Mouse (Mus musculus) midbrain, embryonic 12.5 days (tissue): ENCODE measurements around the gene Rassf7. TPM values are rescaled to one million over a fixed set of nuclear protein-coding genes. Genes with fewer than 3 reads are reported as not detected.

Source experiments
- ATAC-seq: fragments of 200-750 bp; cut with Nextera tagmentation; 2 replicates; pipeline ENCODE4 v1.8.0; 2017; ENCODE audit warnings: low read depth, moderate TSS enrichment, moderate library complexity; ENCODE audit not compliant: low FRiP score
- H3K27ac ChIP-seq: fragments of 300-500 bp; sonication (generic); replicated peaks from 2 replicates; pipeline ENCODE4 v1.5.1; 2016; ENCODE audit warnings: mild to moderate bottlenecking
- H3K27me3 ChIP-seq: fragments of 300-500 bp; sonication (generic); 2 replicates; pipeline ENCODE4 v1.6.1; 2016; ENCODE audit warnings: mild to moderate bottlenecking
- H3K36me3 ChIP-seq: fragments of 300-500 bp; sonication (generic); 2 replicates; pipeline ENCODE4 v1.6.1; 2016
- H3K4me1 ChIP-seq: fragments of 300-500 bp; sonication (generic); 2 replicates; pipeline ENCODE4 v1.6.1; 2016
- H3K4me2 ChIP-seq: fragments of 300-500 bp; sonication (generic); replicated peaks from 2 replicates; pipeline ENCODE4 v1.6.1; 2016; ENCODE audit warnings: mild to moderate bottlenecking, moderate library complexity
- H3K4me3 ChIP-seq: fragments of 300-500 bp; sonication (generic); 2 replicates; pipeline ENCODE4 v1.5.1; 2016; ENCODE audit warnings: mild to moderate bottlenecking
- H3K9ac ChIP-seq: fragments of 300-500 bp; sonication (generic); replicated peaks from 2 replicates; pipeline ENCODE4 v1.6.1; 2016; ENCODE audit warnings: mild to moderate bottlenecking, moderate library complexity
- H3K9me3 ChIP-seq: fragments of 300-500 bp; sonication (generic); 2 replicates; pipeline ENCODE4 v1.6.1; 2016; ENCODE audit warnings: mild to moderate bottlenecking
- WGBS: fragments of 180-500 bp; shearing (Covaris S2); methylation state at CpG from one replicate; pipeline ENCODE4 v1.1.7; 2016; 5-methylcytosine and 5-hydroxymethylcytosine counted together
- polyA plus RNA-seq: library from polyadenylated mRNA; unstranded; fragments of >200 nt; fragmentation: Nextera tagmentation; extraction: Ambion mirVana; gene quantifications from 2 replicates; pipeline ENCODE4 v1.2.1, GENCODE M21; 2016

The Rassf7 gene
- 40.1 and 40.6 TPM in 2 replicates for polyA plus RNA-seq

DNA sequence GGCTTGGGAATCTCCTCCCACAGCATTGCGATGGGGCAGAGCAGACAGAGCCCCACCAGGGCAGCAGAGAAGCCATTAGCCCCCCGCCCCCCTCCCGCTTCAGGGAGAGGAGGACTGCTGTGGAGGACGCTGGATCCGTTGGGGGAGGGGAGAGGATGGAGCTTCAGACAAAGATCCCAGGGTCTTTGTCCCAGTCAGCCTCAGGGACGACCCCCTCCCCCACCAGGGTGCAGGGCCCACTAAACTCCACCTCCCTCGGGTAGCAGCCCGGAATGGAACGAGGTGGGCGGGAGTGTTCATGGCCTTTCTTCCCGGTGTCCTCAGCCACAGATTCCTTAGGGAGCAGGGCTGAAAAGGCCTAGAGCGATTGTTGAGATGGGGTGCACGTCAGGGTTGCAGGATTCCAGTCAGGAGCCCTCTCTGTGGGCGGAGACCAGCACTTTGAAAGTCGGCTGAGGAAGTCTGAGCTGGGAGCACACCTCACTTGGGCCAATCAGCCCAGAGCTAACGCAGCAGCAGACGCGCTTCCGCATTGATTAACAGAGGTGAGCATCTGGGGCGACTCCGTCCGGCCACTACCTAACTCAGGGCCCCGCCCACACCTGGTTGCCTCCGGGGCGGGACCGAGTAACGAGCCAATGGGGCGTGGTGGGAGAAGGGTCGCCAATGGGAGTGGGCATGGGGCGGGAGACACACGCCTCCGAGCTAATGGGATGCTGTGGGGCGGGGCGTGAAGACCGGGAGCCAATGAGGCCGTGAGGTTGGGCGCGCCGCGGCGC, at the start of gene Rassf7:
TSS of gene Rassf7 (plus strand) at position 760 of the 779 bp plus-strand sequence.
- peak within 1 kb of the TSS; percentile 62 for H3K4me3 ChIP-seq
- no peaks in the 10 kb centered on the region for H3K27me3 ChIP-seq
- H3K4me1 ChIP-seq, result peaks cover 25% of the 10 kb centered on the region
- H3K4me2 ChIP-seq, result peak within 1 kb of the TSS; percentile 97
- under 1% methylated on average over 41 of the region's 41 CpGs for WGBS
- peaks cover 29% of the 10 kb centered on the region for H3K36me3 ChIP-seq
- H3K27ac ChIP-seq, result peak within 1 kb of the TSS; percentile 94
- peak; percentile 96 for ATAC-seq
- H3K9me3 ChIP-seq, result no peaks in the 10 kb centered on the region
- peak within 1 kb of the TSS; percentile 79 for H3K9ac ChIP-seq

DNA sequence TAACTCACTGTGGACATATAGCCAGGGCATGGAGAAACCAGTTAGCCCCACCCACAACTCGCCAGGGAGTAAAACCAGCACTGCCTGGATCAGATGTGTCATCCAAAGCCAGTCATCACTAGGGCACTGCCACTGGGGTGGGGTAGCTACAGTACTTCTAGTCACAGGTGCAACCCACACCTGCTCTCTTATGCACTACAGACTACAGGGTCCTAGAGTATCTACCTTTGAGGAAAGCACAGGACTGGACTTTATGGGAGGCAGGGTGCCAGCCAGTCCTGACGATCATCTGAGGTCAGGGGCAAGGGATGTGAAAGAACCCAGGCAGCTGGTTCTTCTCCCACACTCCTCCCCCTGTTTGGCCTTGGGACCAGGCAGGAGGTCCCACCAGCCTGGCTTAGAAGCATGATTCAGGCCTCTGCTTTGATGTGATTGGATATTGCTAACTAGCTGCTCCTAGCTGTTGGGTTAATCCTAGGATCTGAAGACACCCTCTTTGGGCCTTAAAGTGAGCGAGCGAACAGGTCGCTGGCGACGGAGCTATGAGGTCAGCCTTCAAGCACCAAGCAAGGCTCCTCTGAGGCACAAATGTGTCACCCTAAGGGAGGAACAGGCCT, 47.7 kb upstream of the Rassf7 start:
- H3K27me3 ChIP-seq, result no peaks in the 10 kb centered on the region
- H3K4me3 ChIP-seq, result peak overlapping the region; percentile 19
- ATAC-seq, result no peak
- H3K27ac ChIP-seq, result no peak overlapping the region
- WGBS, result 18% methylated on average over 7 of the region's 7 CpGs
- H3K9me3 ChIP-seq, result no peaks in the 10 kb centered on the region
- H3K36me3 ChIP-seq, result peaks cover 16% of the 10 kb centered on the region; the same call in 1 of the 2 replicates
- peak overlapping the region; percentile 35 for H3K9ac ChIP-seq
- peaks cover 17% of the 10 kb centered on the region for H3K4me1 ChIP-seq
- peak overlapping the region; percentile 48 for H3K4me2 ChIP-seq

DNA sequence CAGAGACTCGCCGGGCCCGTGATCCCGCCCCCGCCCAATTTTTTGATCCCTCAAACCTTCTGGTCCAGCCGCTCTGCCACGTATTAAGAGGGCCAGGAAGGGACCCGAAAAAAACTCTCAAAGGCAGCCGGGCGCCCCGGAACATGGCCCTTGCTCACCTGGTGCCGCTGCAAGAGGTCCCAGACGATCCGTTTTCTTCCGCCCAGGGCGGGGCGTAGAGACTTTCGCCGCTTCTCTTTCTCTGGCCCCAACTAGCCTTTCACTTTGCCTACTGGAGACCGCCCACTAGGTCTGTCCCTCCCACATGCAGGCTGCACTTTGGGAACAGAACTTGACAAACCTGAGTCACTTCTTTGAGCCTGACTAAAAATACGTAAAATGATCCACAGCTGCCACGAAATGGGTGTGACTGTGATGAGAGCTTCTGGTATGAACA, 47.1 kb upstream of the Rassf7 start:
- Histone ChIP-seq H3K27ac (no peak overlapping the region), H3K4me1 (peaks cover 22% of the 10 kb centered on the region)

DNA sequence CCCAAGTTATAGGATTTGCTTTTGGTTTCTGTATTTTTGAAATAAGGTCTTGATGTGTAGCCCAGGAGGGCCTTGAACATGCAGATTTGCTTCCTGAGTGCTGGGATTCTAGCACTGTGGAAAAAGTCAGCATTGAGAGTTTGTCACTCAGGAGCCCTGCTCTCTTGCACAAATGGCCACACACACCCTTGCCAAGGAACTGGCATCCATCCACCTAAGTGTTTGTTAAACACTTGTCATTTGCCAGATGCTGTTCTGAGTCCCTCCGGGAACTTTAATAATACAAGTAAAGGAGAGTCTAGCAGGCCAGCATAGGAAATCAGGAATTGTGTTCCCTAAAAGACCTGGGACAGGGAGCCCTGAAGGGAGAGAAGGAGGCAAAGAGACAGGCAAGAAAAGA, 46.4 kb upstream of the Rassf7 start:
- ATAC-seq, result no peak
- H3K27ac ChIP-seq, result no peak overlapping the region
- H3K27me3 ChIP-seq, result no peaks in the 10 kb centered on the region
- 92% methylated on average over 1 of the region's 1 CpGs for WGBS
- 0 out of 2 replicates have a peak, but pooled peaks cover 3% of the 10 kb centered on the region for H3K36me3 ChIP-seq
- H3K4me1 ChIP-seq, result peaks cover 22% of the 10 kb centered on the region
- no peak overlapping the region for H3K4me3 ChIP-seq
- H3K9me3 ChIP-seq, result no peaks in the 10 kb centered on the region
- H3K9ac ChIP-seq, result no peak overlapping the region
- H3K4me2 ChIP-seq, result no peak overlapping the region

More for the DNA sequence above, 47.1 kb upstream of the Rassf7 start:
- no peaks in the 10 kb centered on the region for H3K27me3 ChIP-seq
- peak overlapping the region; percentile 35 for H3K9ac ChIP-seq
- H3K36me3 ChIP-seq, result peaks cover 11% of the 10 kb centered on the region; the same call in 1 of the 2 replicates
- H3K4me2 ChIP-seq, result peak overlapping the region; percentile 48
- no peaks in the 10 kb centered on the region for H3K9me3 ChIP-seq
- peak overlapping the region; percentile 19 for H3K4me3 ChIP-seq
- WGBS, result 3% methylated on average over 22 of the region's 22 CpGs
- no peak for ATAC-seq

DNA sequence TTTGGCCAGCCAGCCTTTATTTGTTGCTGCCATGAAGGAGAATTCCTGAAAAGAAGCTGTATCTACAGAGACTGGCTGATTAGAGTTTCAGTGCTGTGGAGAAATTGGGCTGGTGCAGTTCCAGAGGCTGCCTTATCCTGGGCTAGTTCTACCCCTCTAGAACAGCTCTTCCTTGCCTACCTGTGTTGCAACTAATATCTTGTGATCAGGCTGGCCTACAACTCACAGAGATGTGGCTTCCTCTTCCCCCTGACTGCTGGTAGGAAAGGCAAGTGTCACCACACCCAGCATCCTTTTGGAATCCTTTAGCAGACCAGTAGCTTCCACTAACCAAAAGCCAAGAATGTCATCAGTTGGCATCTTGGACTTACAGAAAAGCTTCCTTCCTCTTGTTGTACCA, 45.8 kb upstream of the Rassf7 start:
- H3K9me3 ChIP-seq, result no peaks in the 10 kb centered on the region
- no peaks in the 10 kb centered on the region for H3K36me3 ChIP-seq
- H3K27ac ChIP-seq, result no peak overlapping the region
- H3K4me1 ChIP-seq, result peaks cover 22% of the 10 kb centered on the region
- no peaks in the 10 kb centered on the region for H3K27me3 ChIP-seq
- ATAC-seq, result no peak
- H3K4me2 ChIP-seq, result no peak overlapping the region
- H3K9ac ChIP-seq, result no peak overlapping the region
- no peak overlapping the region for H3K4me3 ChIP-seq

DNA sequence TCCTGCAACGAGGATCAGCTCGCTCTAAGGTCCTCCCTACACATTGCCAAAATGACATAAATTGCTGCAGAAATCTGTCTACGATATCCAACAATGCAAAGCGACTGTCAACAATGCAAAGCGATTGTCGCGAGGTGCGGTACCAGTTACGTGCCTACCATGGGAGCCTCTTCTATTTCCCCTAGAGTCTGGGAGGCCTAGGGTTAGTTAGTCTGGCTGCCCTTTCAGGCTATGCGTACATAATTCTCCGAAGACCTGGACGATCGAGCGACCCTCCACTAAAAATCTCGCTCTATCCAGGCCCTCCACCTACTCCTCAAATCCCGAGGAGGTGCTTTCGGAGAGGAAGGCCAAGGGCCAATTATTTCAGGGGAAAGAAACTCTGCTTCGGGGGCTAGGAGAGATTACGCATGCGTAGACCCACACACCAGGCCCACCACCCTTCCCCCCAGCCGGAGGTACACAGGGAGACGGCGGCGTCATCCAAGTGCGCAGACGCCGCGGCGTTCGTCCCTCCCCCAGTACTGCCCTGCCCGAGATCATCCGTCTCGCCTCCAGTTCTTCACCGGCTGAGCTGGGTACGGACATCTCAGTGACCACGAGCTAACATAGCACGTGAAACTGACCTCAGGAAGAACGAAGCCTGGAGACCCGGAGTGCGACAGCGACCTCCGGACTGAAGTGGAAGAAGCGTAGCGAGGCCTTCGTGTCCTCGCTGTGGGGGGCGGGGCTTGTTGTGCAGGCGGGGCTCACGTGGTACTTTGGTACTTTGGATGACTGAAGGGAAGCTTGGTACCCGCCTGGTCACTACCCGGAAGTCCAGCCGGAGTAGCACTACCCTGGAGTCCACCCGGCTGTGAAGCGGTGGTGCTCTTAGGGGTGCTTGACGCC, 43.3 kb upstream of the Rassf7 start, which contains the start of gene Rnh1:
TSS of gene Rnh1 (minus strand) at position 742 of the 891 bp plus-strand sequence.
- ATAC-seq, result peak; percentile 98

DNA sequence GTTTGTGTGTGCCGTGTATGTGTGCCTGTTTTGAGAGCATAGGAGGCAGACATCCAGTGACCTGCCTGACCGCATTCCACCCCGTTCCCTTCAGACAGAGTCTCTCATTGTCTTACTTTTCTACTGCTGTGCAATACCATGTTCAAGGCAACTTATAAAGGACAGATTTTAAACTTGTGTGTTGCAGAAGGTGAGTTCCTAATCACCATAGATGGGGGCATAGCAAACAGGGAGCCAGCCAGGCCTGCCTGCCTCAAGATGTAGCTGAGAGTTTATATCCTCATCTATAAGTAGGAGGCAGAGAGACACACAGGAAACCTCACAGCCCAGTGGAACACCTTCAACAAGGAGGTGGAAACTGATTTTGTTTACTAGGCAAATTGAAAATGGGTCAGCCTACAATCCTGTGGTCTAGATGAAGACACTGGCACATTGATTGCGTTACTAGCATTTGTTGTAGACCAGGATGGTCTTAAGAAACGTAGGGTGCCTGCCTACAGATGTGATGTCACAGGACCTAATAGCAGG, 42.3 kb upstream of the Rassf7 start:
- H3K4me3 ChIP-seq, result peak overlapping the region; percentile 53; the same call in 1 of the 2 replicates
- WGBS, result 93% methylated on average over 5 of the region's 5 CpGs
- no peak overlapping the region for H3K9ac ChIP-seq
- no peaks in the 10 kb centered on the region for H3K36me3 ChIP-seq
- no peak for ATAC-seq
- H3K9me3 ChIP-seq, result no peaks in the 10 kb centered on the region
- H3K4me1 ChIP-seq, result peaks cover 15% of the 10 kb centered on the region
- no peak overlapping the region for H3K27ac ChIP-seq
- peak overlapping the region; percentile 55 for H3K4me2 ChIP-seq
- 0 out of 2 replicates have a peak, but pooled peaks cover 4% of the 10 kb centered on the region for H3K27me3 ChIP-seq

More for the DNA sequence above, 43.3 kb upstream of the Rassf7 start, which contains the start of gene Rnh1:
- Histone ChIP-seq H3K27ac (peak within 1 kb of the TSS; percentile 92), H3K36me3 (no peaks in the 10 kb centered on the region), H3K9ac (peak within 1 kb of the TSS; percentile 62), H3K4me2 (peak within 1 kb of the TSS; percentile 55), H3K4me1 (peaks cover 22% of the 10 kb centered on the region), H3K4me3 (peak within 1 kb of the TSS; percentile 53), H3K27me3 (0 out of 2 replicates have a peak, but pooled peaks cover 4% of the 10 kb centered on the region), H3K9me3 (no peaks in the 10 kb centered on the region)
- WGBS, result 3% methylated on average over 55 of the region's 55 CpGs

DNA sequence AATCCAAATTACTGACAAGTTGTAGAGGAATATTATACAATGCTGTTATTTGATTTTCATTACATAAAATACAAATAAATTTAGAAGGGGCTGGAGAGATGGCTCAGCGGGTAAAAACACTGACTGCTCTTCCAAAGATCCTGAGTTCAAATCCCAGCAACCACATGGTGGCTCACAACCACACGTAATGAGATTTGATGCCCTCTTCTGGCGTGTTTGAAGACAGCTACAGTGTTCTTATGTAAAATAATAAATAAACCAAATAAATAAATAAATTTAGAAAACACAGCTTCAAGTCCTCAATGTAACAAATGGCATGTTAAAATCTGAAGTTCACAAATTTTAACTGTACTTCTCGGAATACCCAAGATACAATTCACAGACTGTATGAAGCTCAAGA, 40.6 kb upstream of the Rassf7 start:
- H3K4me3 ChIP-seq, result no peak overlapping the region
- H3K4me2 ChIP-seq, result no peak overlapping the region
- H3K9ac ChIP-seq, result no peak overlapping the region
- WGBS, result 92% methylated on average over 4 of the region's 4 CpGs
- no peaks in the 10 kb centered on the region for H3K36me3 ChIP-seq
- no peaks in the 10 kb centered on the region for H3K9me3 ChIP-seq
- H3K4me1 ChIP-seq, result peaks cover 8% of the 10 kb centered on the region
- no peak for ATAC-seq
- H3K27ac ChIP-seq, result no peak overlapping the region
- 0 out of 2 replicates have a peak, but pooled peaks cover 4% of the 10 kb centered on the region for H3K27me3 ChIP-seq

DNA sequence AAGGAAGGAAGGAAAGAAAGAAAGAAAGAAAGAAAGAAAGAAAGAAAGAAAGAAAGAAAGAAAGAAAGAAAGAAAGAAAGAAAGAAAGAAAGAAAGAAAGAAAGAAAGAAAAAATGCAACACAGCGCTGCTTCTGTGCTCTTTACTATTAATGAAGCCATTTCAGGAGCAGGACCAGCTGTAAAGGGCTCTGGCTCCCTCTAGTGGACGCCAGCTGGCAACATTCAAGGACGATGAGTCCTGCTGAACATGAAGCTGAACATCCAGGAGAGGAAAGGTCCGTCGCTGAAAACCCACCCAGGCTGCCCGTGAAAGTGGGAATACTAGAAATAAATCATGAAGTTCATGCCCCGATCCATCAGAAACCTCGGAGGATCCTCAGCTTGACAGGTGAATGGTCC, 39.5 kb upstream of the Rassf7 start:
- no peaks in the 10 kb centered on the region for H3K9me3 ChIP-seq
- no peak overlapping the region for H3K4me3 ChIP-seq
- H3K9ac ChIP-seq, result no peak overlapping the region; the same call in 1 of the 2 replicates
- no peak for ATAC-seq
- 2% methylated on average over 8 of the region's 8 CpGs for WGBS
- no peak overlapping the region for H3K27ac ChIP-seq
- H3K4me1 ChIP-seq, result peaks cover 8% of the 10 kb centered on the region
- H3K4me2 ChIP-seq, result no peak overlapping the region
- H3K36me3 ChIP-seq, result no peaks in the 10 kb centered on the region
- H3K27me3 ChIP-seq, result 0 out of 2 replicates have a peak, but pooled peaks cover 4% of the 10 kb centered on the region

DNA sequence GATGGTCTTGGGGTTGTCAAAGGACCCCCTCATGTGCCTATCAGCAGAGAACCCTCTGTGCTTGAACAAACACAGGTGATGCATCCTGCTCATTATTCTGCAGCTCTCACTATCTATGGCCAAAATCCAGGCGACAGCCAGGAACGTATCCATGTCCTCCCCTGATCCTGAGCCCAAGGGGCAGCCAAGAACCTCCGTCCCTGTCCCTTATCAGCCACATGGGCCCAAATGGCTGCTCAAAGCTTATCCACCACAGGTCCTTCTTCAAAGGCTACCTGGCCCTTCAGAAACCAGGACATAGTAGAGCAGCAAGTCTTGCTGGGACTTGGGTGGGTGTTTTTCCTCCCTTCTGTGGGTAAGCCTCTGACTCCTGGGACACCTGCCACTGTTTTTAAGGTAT, 27.5 kb upstream of the Rassf7 start:
- Histone ChIP-seq H3K27me3 (no peaks in the 10 kb centered on the region), H3K27ac (no peak overlapping the region), H3K4me3 (no peak overlapping the region), H3K9ac (no peak overlapping the region), H3K9me3 (no peaks in the 10 kb centered on the region), H3K4me1 (peaks cover 15% of the 10 kb centered on the region), H3K36me3 (peaks cover 36% of the 10 kb centered on the region), H3K4me2 (no peak overlapping the region)
- no peak for ATAC-seq
- 81% methylated on average over 3 of the region's 3 CpGs for WGBS

DNA sequence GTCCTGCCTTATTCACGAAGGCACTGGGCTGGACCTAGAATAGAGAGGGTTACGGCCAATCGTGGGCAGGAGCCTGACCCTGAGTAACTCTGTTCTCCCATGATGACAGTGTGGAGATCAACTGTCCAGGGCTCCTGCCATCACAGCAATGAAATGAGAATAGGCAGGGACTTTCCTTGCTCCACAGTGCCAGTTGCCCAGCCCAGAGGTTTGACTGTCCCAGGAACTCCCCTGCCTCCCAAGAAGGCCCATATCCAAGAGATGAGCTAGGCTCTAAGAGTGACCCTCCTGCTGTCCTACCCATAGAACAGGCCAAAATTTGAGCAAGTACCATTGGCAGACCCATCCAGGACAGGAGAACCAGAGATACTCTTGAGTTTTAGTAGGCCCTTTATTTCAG, 26.9 kb upstream of the Rassf7 start:
- Histone ChIP-seq H3K27ac (no peak overlapping the region), H3K9ac (no peak overlapping the region), H3K27me3 (no peaks in the 10 kb centered on the region), H3K4me1 (peaks cover 17% of the 10 kb centered on the region), H3K36me3 (peaks cover 36% of the 10 kb centered on the region), H3K9me3 (no peaks in the 10 kb centered on the region), H3K4me3 (no peak overlapping the region), H3K4me2 (no peak overlapping the region)
- 90% methylated on average over 3 of the region's 3 CpGs for WGBS
- no peak for ATAC-seq
